Mouse (Mus musculus) lung, postnatal 0 days (tissue): Measurements from ENCODE around the gene Ncs1.

Source experiments
- CTCF ChIP-seq: IDR thresholded peaks from 2 replicates; pipeline ENCODE4 v1.5.1; 2016; ENCODE audit warnings: antibody characterized with exemption, mild to moderate bottlenecking
- EP300 ChIP-seq: IDR thresholded peaks from 2 replicates; pipeline ENCODE4 v1.6.1; 2016; ENCODE audit warnings: antibody characterized with exemption, mild to moderate bottlenecking, control low read depth

DNA sequence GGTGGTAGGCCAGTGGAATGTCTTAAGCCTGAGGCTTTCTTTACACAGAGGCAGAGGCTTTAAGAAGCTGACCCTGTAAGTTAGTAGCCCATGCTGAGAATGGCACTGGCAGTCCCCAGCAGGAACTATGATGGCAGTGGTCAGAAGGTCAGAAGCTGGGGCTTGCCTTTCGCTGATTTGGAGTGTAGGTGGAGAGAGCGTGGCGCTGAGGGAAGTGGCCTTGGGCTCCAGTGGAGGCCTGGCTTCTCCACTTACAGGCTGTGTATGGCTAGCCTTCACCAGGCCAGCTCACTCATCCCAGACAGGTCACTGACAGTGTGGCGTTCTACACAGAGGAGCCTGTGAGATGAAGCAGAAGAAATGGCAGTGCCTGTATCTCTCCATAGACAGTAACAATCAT, 42.7 kb upstream of the Ncs1 start:
- TF ChIP-seq CTCF: no peak
- no peak for TF ChIP-seq EP300
